Mouse (Mus musculus): ENCODE measurements around the gene Gprc5c. TPM values are rescaled to one million over a fixed set of nuclear protein-coding genes. Genes with fewer than 3 reads are reported as not detected.

Gene Gprc5c
- total and polyA plus RNA-seq, 3 experiments, result not detected

- TF ChIP-seq TBP (IDR thresholded peaks at IDR 0.05; ENCODE audit: low read depth, low read length) (no peak), TAL1 (IDR thresholded peaks at IDR 0.05; ENCODE audit: low read length) (no peak), USF2 (IDR thresholded peaks at IDR 0.05; ENCODE audit: borderline replicate concordance in 1 of 2, insufficient read depth in 1 of 2, low read depth in 1 of 2, low read length in 2 of 2) (no peak), JUND (IDR thresholded peaks at IDR 0.05; ENCODE audit: low read depth, low read length) (no peak), SMC3 (IDR thresholded peaks at IDR 0.05; ENCODE audit: low read depth, low read length) (no peak), MYB (IDR thresholded peaks at IDR 0.05; ENCODE audit: low read depth, low read length) (no peak), E2F4 (IDR thresholded peaks at IDR 0.05; ENCODE audit: borderline replicate concordance, low read depth, low read length) (no peak), CHD2 (IDR thresholded peaks at IDR 0.05; ENCODE audit: low read length) (no peak), GABPA (IDR thresholded peaks at IDR 0.05; ENCODE audit: low read depth, low read length) (no peak), ZKSCAN1 (IDR thresholded peaks at IDR 0.05; ENCODE audit: low read depth, low read length) (no peak), MXI1 (IDR thresholded peaks at IDR 0.05; ENCODE audit: low read depth, low read length) (no peak), CTCF (IDR thresholded peaks at IDR 0.05 in 2 of 3, conservative IDR thresholded peaks at IDR 0.05 in 1 of 3; ENCODE audit: control insufficient read depth in 1 of 3, insufficient read depth in 1 of 3, low read depth in 2 of 3, low read length in 3 of 3, poor library complexity in 1 of 3, severe bottlenecking in 1 of 3) (no peak), ELF1 (IDR thresholded peaks at IDR 0.05; ENCODE audit: low read depth, low read length) (no peak), POLR2A (IDR thresholded peaks at IDR 0.05; ENCODE audit: control insufficient read depth in 1 of 2, insufficient read depth in 1 of 2, low read depth in 1 of 2, low read length in 2 of 2, poor library complexity in 1 of 2) (no peak), BHLHE40 (IDR thresholded peaks at IDR 0.05; ENCODE audit: borderline replicate concordance, low read depth, low read length) (no peak), EP300 (IDR thresholded peaks at IDR 0.05; ENCODE audit: low read depth in 1 of 2, low read length in 2 of 2) (no peak), TCF12 (IDR thresholded peaks at IDR 0.05; ENCODE audit: low read depth, low read length) (no peak)
- Histone ChIP-seq H3K9me3 (replicated peaks; ENCODE audit: insufficient read depth, low read length) (0 out of 2 replicates have a peak, but pooled peaks cover 2% of the 10 kb centered on the region), H3K4me1 (ENCODE audit: control insufficient read depth in 1 of 2, insufficient read depth in 2 of 2, low read length in 2 of 2) (no peaks in the 10 kb centered on the region), H3K27me3 (ENCODE audit: control insufficient read depth in 1 of 2, insufficient read depth in 2 of 2, low read length in 2 of 2) (no peaks in the 10 kb centered on the region), H3K9ac (ENCODE audit: control insufficient read depth, low read depth, low read length, poor library complexity, severe bottlenecking) (no peak overlapping the region), H3K4me3 (ENCODE audit: control insufficient read depth in 1 of 2, insufficient read depth in 1 of 2, low read depth in 2 of 2, low read length in 2 of 2) (no peak overlapping the region), H3K79me2 (ENCODE audit: control insufficient read depth, insufficient read depth, low read length, poor library complexity) (no peaks in the 10 kb centered on the region), H3K27ac (ENCODE audit: control insufficient read depth, low read depth, low read length) (no peak overlapping the region), H3K36me3 (ENCODE audit: control insufficient read depth in 1 of 2, insufficient read depth in 2 of 2, low read length in 2 of 2) (no peaks in the 10 kb centered on the region)
- DNase-seq (ENCODE audit: low read depth, low spot score), result no peak
These were observed 64.0 kb downstream of the Gprc5c start for GRCm38 (mm10) chr11:114914978-114915377.

DNA sequence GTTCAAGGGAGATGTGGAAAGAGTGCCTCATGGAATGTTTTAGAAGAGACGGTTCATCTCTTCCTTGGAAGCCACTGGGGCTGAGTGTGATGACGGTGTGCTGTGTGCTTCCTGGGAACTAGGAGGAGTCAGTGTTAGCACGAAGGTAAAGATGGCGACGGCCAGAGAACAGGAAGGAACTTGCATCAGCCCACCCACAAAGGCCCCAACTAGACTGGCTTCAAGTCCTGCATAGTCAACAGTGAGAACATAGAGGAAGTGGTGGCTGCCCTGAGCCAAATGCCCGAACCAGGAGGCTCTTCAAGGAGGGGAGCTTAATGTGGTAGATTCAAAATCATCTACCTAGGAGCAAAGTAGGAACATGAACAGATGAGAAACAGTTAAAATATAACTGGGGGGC, 66.2 kb downstream of the Gprc5c start:
- no peak for DNase-seq (ENCODE audit: low read depth, low spot score)
- H3K27ac ChIP-seq (ENCODE audit: control insufficient read depth, low read depth, low read length), result no peak overlapping the region
- H3K9me3 ChIP-seq (replicated peaks; ENCODE audit: insufficient read depth, low read length), result 0 out of 2 replicates have a peak, but pooled peaks cover 2% of the 10 kb centered on the region
- no peaks in the 10 kb centered on the region for H3K36me3 ChIP-seq (ENCODE audit: control insufficient read depth in 1 of 2, insufficient read depth in 2 of 2, low read length in 2 of 2)
- TF ChIP-seq NELFE (IDR thresholded peaks at IDR 0.05; ENCODE audit: low read depth, low read length) (no peak), MAX (IDR thresholded peaks at IDR 0.05; ENCODE audit: low read length) (no peak), CTCF (IDR thresholded peaks at IDR 0.05 in 2 of 3, conservative IDR thresholded peaks at IDR 0.05 in 1 of 3; ENCODE audit: control insufficient read depth in 1 of 3, insufficient read depth in 1 of 3, low read depth in 2 of 3, low read length in 3 of 3, poor library complexity in 1 of 3, severe bottlenecking in 1 of 3) (no peak), ZMIZ1 (IDR thresholded peaks at IDR 0.05; ENCODE audit: low read depth, low read length) (no peak), MXI1 (IDR thresholded peaks at IDR 0.05; ENCODE audit: low read depth, low read length) (no peak), POLR2A (IDR thresholded peaks at IDR 0.05; ENCODE audit: control insufficient read depth in 1 of 2, insufficient read depth in 1 of 2, low read depth in 1 of 2, low read length in 2 of 2, poor library complexity in 1 of 2) (no peak), GATA1 (IDR thresholded peaks at IDR 0.05; ENCODE audit: low read depth, low read length) (no peak), RCOR1 (IDR thresholded peaks at IDR 0.05; ENCODE audit: low read depth, low read length) (no peak), RAD21 (IDR thresholded peaks at IDR 0.05; ENCODE audit: low read depth, low read length) (no peak), GABPA (IDR thresholded peaks at IDR 0.05; ENCODE audit: low read depth, low read length) (no peak), HCFC1 (IDR thresholded peaks at IDR 0.05; ENCODE audit: low read depth, low read length) (no peak), ETS1 (IDR thresholded peaks at IDR 0.05; ENCODE audit: low read depth, low read length) (no peak), TCF12 (IDR thresholded peaks at IDR 0.05; ENCODE audit: low read depth, low read length) (no peak), SIN3A (IDR thresholded peaks at IDR 0.05; ENCODE audit: low read length) (no peak), TAL1 (IDR thresholded peaks at IDR 0.05; ENCODE audit: low read length) (no peak), ELF1 (IDR thresholded peaks at IDR 0.05; ENCODE audit: low read depth, low read length) (no peak), USF2 (IDR thresholded peaks at IDR 0.05; ENCODE audit: borderline replicate concordance in 1 of 2, insufficient read depth in 1 of 2, low read depth in 1 of 2, low read length in 2 of 2) (no peak), POLR2AphosphoS2 (IDR thresholded peaks at IDR 0.05; ENCODE audit: low read length) (no peak), SMC3 (IDR thresholded peaks at IDR 0.05; ENCODE audit: low read depth, low read length) (no peak), ZNF384 (IDR thresholded peaks at IDR 0.05; ENCODE audit: low read depth, low read length) (no peak)
- H3K4me1 ChIP-seq (ENCODE audit: control insufficient read depth in 1 of 2, insufficient read depth in 2 of 2, low read length in 2 of 2), result no peaks in the 10 kb centered on the region
- H3K9ac ChIP-seq (ENCODE audit: control insufficient read depth, low read depth, low read length, poor library complexity, severe bottlenecking), result no peak overlapping the region
- no peaks in the 10 kb centered on the region for H3K27me3 ChIP-seq (ENCODE audit: control insufficient read depth in 1 of 2, insufficient read depth in 2 of 2, low read length in 2 of 2)
- no peak overlapping the region for H3K4me3 ChIP-seq (ENCODE audit: control insufficient read depth in 1 of 2, insufficient read depth in 1 of 2, low read depth in 2 of 2, low read length in 2 of 2)
- no peaks in the 10 kb centered on the region for H3K79me2 ChIP-seq (ENCODE audit: control insufficient read depth, insufficient read depth, low read length, poor library complexity)
